Mouse (Mus musculus): ENCODE data around the gene 6330409D20Rik. TPM values are rescaled to one million over a fixed set of nuclear protein-coding genes. Genes with fewer than 3 reads are reported as not detected.

6330409D20Rik gene
- total RNA-seq, 1 experiment from 2014 or later: not detected

- ATAC-seq (ENCODE audit: extremely low read depth, insufficient number of reproducible peaks, low FRiP score, poor library complexity, severe bottlenecking): no peak
Observed at GRCm38 (mm10) chr2:32758503-32758902, 17.7 kb upstream of the 6330409D20Rik start.

- ATAC-seq (ENCODE audit: extremely low read depth, insufficient number of reproducible peaks, low FRiP score, poor library complexity, severe bottlenecking): peak; percentile 96
Observed at GRCm38 (mm10) chr2:32757056-32757845, 16.4 kb upstream of the 6330409D20Rik start, which contains the start of gene Tor2a. Gene Tor2a, plus strand, starts transcription at chr2:32757234.

- ATAC-seq (ENCODE audit: extremely low read depth, insufficient number of reproducible peaks, low FRiP score, poor library complexity, severe bottlenecking): no peak
Observed at GRCm38 (mm10) chr2:32756674-32757055, 15.8 kb upstream of the 6330409D20Rik start.

- no peak for ATAC-seq (ENCODE audit: extremely low read depth, insufficient number of reproducible peaks, low FRiP score, poor library complexity, severe bottlenecking)
Observed at GRCm38 (mm10) chr2:32752181-32752580, 11.4 kb upstream of the 6330409D20Rik start.

- no peak for ATAC-seq (ENCODE audit: extremely low read depth, insufficient number of reproducible peaks, low FRiP score, poor library complexity, severe bottlenecking)
Observed at GRCm38 (mm10) chr2:32751665-32752033, 10.8 kb upstream of the 6330409D20Rik start.

GRCm38 (mm10) chr2:32750887-32751664 lies 10.3 kb upstream of the 6330409D20Rik start:
- ATAC-seq (ENCODE audit: extremely low read depth, insufficient number of reproducible peaks, low FRiP score, poor library complexity, severe bottlenecking): no peak

GRCm38 (mm10) chr2:32750199-32750598 lies 9.4 kb upstream of the 6330409D20Rik start:
- no peak for ATAC-seq (ENCODE audit: extremely low read depth, insufficient number of reproducible peaks, low FRiP score, poor library complexity, severe bottlenecking)

- no peak for ATAC-seq (ENCODE audit: extremely low read depth, insufficient number of reproducible peaks, low FRiP score, poor library complexity, severe bottlenecking)
Observed at GRCm38 (mm10) chr2:32749082-32749481, 8.3 kb upstream of the 6330409D20Rik start.

- no peak for ATAC-seq (ENCODE audit: extremely low read depth, insufficient number of reproducible peaks, low FRiP score, poor library complexity, severe bottlenecking)
Observed at GRCm38 (mm10) chr2:32744272-32744982, 3.6 kb upstream of the 6330409D20Rik start.

GRCm38 (mm10) chr2:32742173-32742531 lies 1.3 kb upstream of the 6330409D20Rik start:
- ATAC-seq (ENCODE audit: extremely low read depth, insufficient number of reproducible peaks, low FRiP score, poor library complexity, severe bottlenecking): no peak

GRCm38 (mm10) chr2:32741273-32742172 lies 707 bp upstream of the 6330409D20Rik start:
- ATAC-seq (ENCODE audit: extremely low read depth, insufficient number of reproducible peaks, low FRiP score, poor library complexity, severe bottlenecking): no peak

- no peak for ATAC-seq (ENCODE audit: extremely low read depth, insufficient number of reproducible peaks, low FRiP score, poor library complexity, severe bottlenecking)
Observed at GRCm38 (mm10) chr2:32739311-32739710, 1.5 kb downstream of the 6330409D20Rik start.

GRCm38 (mm10) chr2:32737008-32737407 lies 3.8 kb downstream of the 6330409D20Rik start:
- no peak for ATAC-seq (ENCODE audit: extremely low read depth, insufficient number of reproducible peaks, low FRiP score, poor library complexity, severe bottlenecking)

- ATAC-seq (ENCODE audit: extremely low read depth, insufficient number of reproducible peaks, low FRiP score, poor library complexity, severe bottlenecking): no peak
Observed at GRCm38 (mm10) chr2:32736306-32736829, 4.4 kb downstream of the 6330409D20Rik start.

GRCm38 (mm10) chr2:32734933-32735332 lies 5.9 kb downstream of the 6330409D20Rik start:
- no peak for ATAC-seq (ENCODE audit: extremely low read depth, insufficient number of reproducible peaks, low FRiP score, poor library complexity, severe bottlenecking)

GRCm38 (mm10) chr2:32734480-32734879 lies 6.3 kb downstream of the 6330409D20Rik start:
- ATAC-seq (ENCODE audit: extremely low read depth, insufficient number of reproducible peaks, low FRiP score, poor library complexity, severe bottlenecking): no peak

GRCm38 (mm10) chr2:32732695-32733094 lies 8.1 kb downstream of the 6330409D20Rik start:
- ATAC-seq (ENCODE audit: extremely low read depth, insufficient number of reproducible peaks, low FRiP score, poor library complexity, severe bottlenecking): no peak

GRCm38 (mm10) chr2:32731911-32732310 lies 8.9 kb downstream of the 6330409D20Rik start:
- no peak for ATAC-seq (ENCODE audit: extremely low read depth, insufficient number of reproducible peaks, low FRiP score, poor library complexity, severe bottlenecking)

Data from neutrophil, adult 5-6 weeks (primary cell).